Mouse (Mus musculus): ENCODE data around the gene Drc7. TPM values are rescaled to one million over a fixed set of nuclear protein-coding genes. Genes with fewer than 3 reads are reported as not detected.

Drc7 gene
- polyA plus RNA-seq (2014; fragmentation: Illumina TruSeq; extraction: RNeasy Lipid Tissue Mini Kit (QIAGEN cat#74804); ENCODE audit: low read depth, low replicate concordance): 3.5 TPM

DNA sequence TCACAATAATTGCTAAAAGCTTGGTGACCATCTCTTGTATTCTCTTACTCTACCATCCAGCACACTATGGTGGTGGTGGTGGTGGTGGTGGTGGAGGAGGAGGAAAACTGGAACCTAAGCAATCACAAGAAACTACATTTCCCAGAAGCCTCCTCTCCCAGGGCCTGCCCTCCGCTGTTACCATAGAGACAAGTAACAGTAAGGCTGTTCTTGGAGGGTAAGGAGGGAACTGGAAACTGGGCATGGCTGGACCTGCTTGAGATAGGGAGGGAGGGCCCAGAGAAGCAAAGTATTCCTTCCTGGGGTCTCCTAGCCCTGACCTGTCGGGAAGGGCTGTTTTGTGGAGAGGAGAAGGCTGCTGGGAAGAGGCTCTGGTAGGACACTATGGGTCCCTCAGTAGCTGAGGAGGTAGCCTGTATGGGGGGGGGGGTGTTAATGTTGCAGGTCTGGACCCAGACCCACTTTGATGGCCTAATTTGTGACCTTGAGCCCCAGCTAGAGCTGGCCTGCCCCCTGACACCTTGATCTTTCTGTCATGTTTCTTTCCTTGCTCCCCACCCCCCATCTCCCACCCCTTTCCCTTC is at the start of gene Drc7:
TSS of gene Drc7 (plus strand) at position 177 of the 584 bp plus-strand sequence.

DNA sequence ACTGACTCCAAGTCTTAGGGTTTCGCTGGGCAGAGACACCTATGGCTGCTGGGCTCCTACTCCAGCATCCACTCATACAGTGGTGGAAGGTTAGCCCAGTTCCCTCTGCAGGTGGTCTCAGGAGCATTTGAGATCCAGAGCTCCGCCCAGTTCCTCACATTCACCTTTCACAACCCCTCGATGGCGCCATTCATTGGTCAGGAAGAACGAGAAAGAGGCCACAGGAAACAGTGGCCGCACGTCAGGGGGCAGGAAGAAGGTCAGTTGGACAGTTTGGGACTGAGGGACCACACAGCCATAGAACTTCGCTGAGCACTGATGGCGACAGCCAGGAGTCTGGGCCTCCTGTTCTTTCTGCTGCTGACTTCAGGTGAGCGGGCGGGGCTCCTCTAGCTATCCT is 37.5 kb upstream of the Drc7 start, which contains the start of gene Adgrg3:
TSS of gene Adgrg3 (plus strand) at position 242 of the 400 bp plus-strand sequence.

DNA sequence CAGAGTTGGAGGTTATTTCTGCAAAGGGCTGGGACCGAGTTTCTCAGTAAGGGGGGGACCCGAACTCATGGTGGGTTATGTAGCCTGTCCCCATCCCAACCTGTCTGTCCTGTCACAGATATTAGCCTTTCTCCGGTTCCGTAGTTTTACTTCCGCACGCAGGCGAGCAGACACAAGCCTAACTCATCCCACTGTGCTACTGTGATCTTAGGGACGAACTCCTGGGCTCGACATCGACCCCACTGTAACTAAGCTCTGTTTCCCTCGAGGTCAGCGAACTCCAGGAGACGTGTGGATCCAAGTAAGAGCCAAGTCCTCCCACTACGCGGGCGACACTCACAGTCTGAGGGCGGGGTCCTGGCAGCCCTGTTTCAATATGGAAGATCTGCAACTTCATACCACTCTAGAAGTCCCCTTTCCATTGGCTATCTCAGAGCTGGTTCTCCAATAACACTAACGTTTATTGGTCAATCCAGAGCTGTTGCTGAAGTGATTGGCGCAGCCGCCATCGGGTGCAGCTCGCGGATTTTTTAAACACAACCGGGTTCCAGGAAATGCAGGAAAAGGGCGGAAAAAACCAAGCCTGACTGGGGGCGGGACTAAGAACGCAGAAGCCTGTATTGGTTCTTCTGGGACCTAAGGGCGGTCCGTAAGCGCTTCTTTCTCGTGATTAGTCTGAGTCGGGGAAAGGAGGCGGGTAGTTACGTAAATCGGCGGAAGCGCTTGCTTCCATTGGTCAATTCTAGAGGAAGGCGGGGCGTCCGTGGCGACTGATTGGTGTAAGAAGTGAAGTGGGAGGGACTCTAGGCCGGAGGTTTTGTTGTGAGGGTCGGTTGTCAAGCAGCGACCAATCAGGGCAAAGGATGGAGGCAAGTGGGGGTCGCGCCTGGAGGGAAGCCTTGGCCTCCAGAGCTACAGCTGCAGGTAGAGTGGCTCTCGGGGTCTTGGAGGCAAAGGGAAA is 25.8 kb downstream of the Drc7 start, which contains the start of gene Katnb1:
TSS of gene Katnb1 (plus strand) at position 806 of the 961 bp plus-strand sequence.

Other genes with a start within 250 kb of the Drc7 start
- gene Ccl17, start 244.7 kb upstream of the Drc7 start, polyA plus RNA-seq (2014; fragmentation: Illumina TruSeq; extraction: RNeasy Lipid Tissue Mini Kit (QIAGEN cat#74804); ENCODE audit: low read depth, low replicate concordance): 5.1 TPM
- gene Coq9, start 216.8 kb upstream of the Drc7 start, polyA plus RNA-seq (2014; fragmentation: Illumina TruSeq; extraction: RNeasy Lipid Tissue Mini Kit (QIAGEN cat#74804); ENCODE audit: low read depth, low replicate concordance): 75.3 TPM
- 24.9 TPM for gene Ciapin1, start 216.7 kb upstream of the Drc7 start, polyA plus RNA-seq (2014; fragmentation: Illumina TruSeq; extraction: RNeasy Lipid Tissue Mini Kit (QIAGEN cat#74804); ENCODE audit: low read depth, low replicate concordance)
- gene Polr2c, start 197.7 kb upstream of the Drc7 start, polyA plus RNA-seq (2014; fragmentation: Illumina TruSeq; extraction: RNeasy Lipid Tissue Mini Kit (QIAGEN cat#74804); ENCODE audit: low read depth, low replicate concordance): 44.7 TPM
- 10.0 TPM for gene Dok4, start 178.8 kb upstream of the Drc7 start, polyA plus RNA-seq (2014; fragmentation: Illumina TruSeq; extraction: RNeasy Lipid Tissue Mini Kit (QIAGEN cat#74804); ENCODE audit: low read depth, low replicate concordance)
- gene Ccdc102a, start 137.0 kb upstream of the Drc7 start, polyA plus RNA-seq (2014; fragmentation: Illumina TruSeq; extraction: RNeasy Lipid Tissue Mini Kit (QIAGEN cat#74804); ENCODE audit: low read depth, low replicate concordance): 7.3 TPM
- 0.36 TPM for gene Adgrg5, start 131.4 kb upstream of the Drc7 start, polyA plus RNA-seq (2014; fragmentation: Illumina TruSeq; extraction: RNeasy Lipid Tissue Mini Kit (QIAGEN cat#74804); ENCODE audit: low read depth, low replicate concordance)
- 151 TPM for gene Adgrg1, start 80.4 kb upstream of the Drc7 start, polyA plus RNA-seq (2014; fragmentation: Illumina TruSeq; extraction: RNeasy Lipid Tissue Mini Kit (QIAGEN cat#74804); ENCODE audit: low read depth, low replicate concordance)
- 4.0 TPM for gene Adgrg3, start 37.4 kb upstream of the Drc7 start, polyA plus RNA-seq (2014; fragmentation: Illumina TruSeq; extraction: RNeasy Lipid Tissue Mini Kit (QIAGEN cat#74804); ENCODE audit: low read depth, low replicate concordance)
- gene Katnb1, start 26.1 kb downstream of the Drc7 start, polyA plus RNA-seq (2014; fragmentation: Illumina TruSeq; extraction: RNeasy Lipid Tissue Mini Kit (QIAGEN cat#74804); ENCODE audit: low read depth, low replicate concordance): 12.2 TPM
- gene Kifc3, start 147.7 kb downstream of the Drc7 start, polyA plus RNA-seq (2014; fragmentation: Illumina TruSeq; extraction: RNeasy Lipid Tissue Mini Kit (QIAGEN cat#74804); ENCODE audit: low read depth, low replicate concordance): 30.2 TPM